ENCODE assay signal across 22 mouse cellular contexts in the genomic region with DNA sequence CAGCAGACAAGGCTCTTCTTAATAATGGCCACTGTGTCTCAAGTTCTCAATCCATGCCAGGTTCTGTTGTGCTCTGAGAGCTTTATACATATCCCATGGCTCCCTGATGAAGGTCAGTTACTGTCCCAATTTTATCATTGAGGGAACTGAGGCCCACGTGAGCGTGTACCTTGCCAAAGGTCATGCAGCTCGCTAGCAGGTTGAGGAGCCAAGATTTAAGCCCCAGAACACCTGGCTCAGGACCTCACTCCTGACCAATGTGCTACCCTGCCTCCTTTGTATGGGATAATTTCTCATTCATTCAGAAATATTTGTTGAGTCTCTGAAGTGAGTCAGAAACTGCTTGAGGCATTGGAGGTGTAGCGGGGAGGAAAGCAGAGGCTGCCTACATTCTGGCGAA.
DNase-seq lines count a peak whose midpoint lies in the region; ATAC-seq lines count a peak whose summit lies in the region.
"Had no signal": no experiment of that assay in that cellular context is flagged by ENCODE, and none has a peak within 500 bp of the region (broad histone marks: within the 10 kb centered on the region; RNA-seq: fewer than 3 reads in every experiment).

No protein-coding gene starts in this region.

- no peak overlapping the region for H3K9ac ChIP-seq in forebrain, embryonic 15.5 days (replicated peaks)
- H3K9ac ChIP-seq: forebrain, embryonic 12.5 days; hindbrain, embryonic 13.5 days; intestine, embryonic 15.5 days had no signal

- H3K4me2 ChIP-seq in forebrain, embryonic 15.5 days (replicated peaks) = no peak overlapping the region
- H3K4me2 ChIP-seq: forebrain, embryonic 12.5 days; heart, embryonic 11.5 days; hindbrain, embryonic 13.5 days; intestine, embryonic 15.5 days had no signal

- peak overlapping the region; percentile 91; the same call in 1 of the 2 replicates for H3K27ac ChIP-seq in forebrain, embryonic 15.5 days (replicated peaks)
- H3K27ac ChIP-seq in forebrain, embryonic 10.5 days = no peak overlapping the region
- H3K27ac ChIP-seq: heart, adult 2 months; intestine, embryonic 15.5 days had no signal

- H3K4me1 ChIP-seq in forebrain, embryonic 15.5 days = peaks cover 35% of the 10 kb centered on the region
- H3K4me1 ChIP-seq in forebrain, embryonic 10.5 days = peaks cover 31% of the 10 kb centered on the region

- H3K36me3 ChIP-seq in forebrain, embryonic 15.5 days = no peaks in the 10 kb centered on the region
- no peaks in the 10 kb centered on the region for H3K36me3 ChIP-seq in forebrain, embryonic 10.5 days (replicated peaks)
- H3K36me3 ChIP-seq: forebrain, embryonic 12.5 days; hindbrain, embryonic 10.5 days; hindbrain, embryonic 13.5 days; intestine, embryonic 15.5 days had no signal

- ATAC-seq in forebrain, embryonic 15.5 days (replicated peaks) = no peak
- ATAC-seq: CD4-positive, CD25-positive, alpha-beta regulatory T cell, adult 4 months; hindbrain, embryonic 16.5 days; intestine, embryonic 15.5 days; Patski had no signal

- H3K27me3 ChIP-seq in forebrain, embryonic 15.5 days = no peaks in the 10 kb centered on the region
- no peaks in the 10 kb centered on the region for H3K27me3 ChIP-seq in forebrain, embryonic 10.5 days (ENCODE audit: poor library complexity, severe bottlenecking)
- H3K27me3 ChIP-seq: forebrain, embryonic 12.5 days; hindbrain, embryonic 13.5 days; intestine, embryonic 15.5 days; Patski had no signal

- no peaks in the 10 kb centered on the region for H3K9me3 ChIP-seq in forebrain, embryonic 15.5 days
- no peaks in the 10 kb centered on the region for H3K9me3 ChIP-seq in forebrain, embryonic 10.5 days
- H3K9me3 ChIP-seq: forebrain, embryonic 12.5 days; hindbrain, embryonic 10.5 days; hindbrain, embryonic 13.5 days; intestine, embryonic 15.5 days had no signal

- H3K4me3 ChIP-seq in forebrain, embryonic 15.5 days = no peak overlapping the region
- H3K4me3 ChIP-seq in forebrain, embryonic 10.5 days = no peak overlapping the region
- H3K4me3 ChIP-seq: forebrain, embryonic 12.5 days; heart, adult 2 months; hindbrain, embryonic 10.5 days; hindbrain, embryonic 13.5 days; intestine, embryonic 15.5 days had no signal

- 95% methylated on average over 5 of the region's 5 CpGs for WGBS in forebrain, embryonic 15.5 days
- WGBS in forebrain, embryonic 10.5 days = 93% methylated on average over 5 of the region's 5 CpGs

- DNase-seq in adrenal gland, adult 2 months = peak; percentile 47
- DNase-seq in adrenal gland, postnatal 25 days = no peak
- DNase-seq in forebrain, embryonic 10.5 days (ENCODE audit: extremely low spot score, low spot score) = no peak
- DNase-seq in 3T3-L1 (ENCODE audit: low read depth, low spot score) (peak; percentile 24), NIH3T3 (ENCODE audit: low read depth) (peak; percentile 29)
- no peak for DNase-seq in urinary bladder, adult 2 months (ENCODE audit: low spot score)
- DNase-seq: cerebellum, adult 18-20 months; cerebellum, adult 9-10 months; cerebellum, postnatal 14 days; gastrocnemius, postnatal 25 days; heart, adult 2 months; kidney, adult 11 months; kidney, adult 8-10 months had no signal

Comparison
In these comparisons a context has a peak if more than half of its experiments do, and no peak if none do; other contexts are left out.
1. DNase-seq: peak in adrenal gland, adult 2 months (single experiment), 3T3-L1 (single experiment) and NIH3T3 (single experiment); none in adrenal gland, postnatal 25 days (single experiment), forebrain, embryonic 10.5 days (single experiment) and urinary bladder, adult 2 months (single experiment).